Mouse (Mus musculus): Measurements from ENCODE around the gene Ada. TPM values are rescaled to one million over a fixed set of nuclear protein-coding genes. Genes with fewer than 3 reads are reported as not detected.
"Not testable (repeated sequence)": the region's sequence is repeated elsewhere in the genome, so short reads cannot be mapped to it uniquely, and the experiment has no call there.

Ada gene
- polyA plus RNA-seq, 1 experiment from 2014 or later: 8.2 TPM

GRCm38 (mm10) chr2:163696763-163697162 lies 53.3 kb downstream of the Ada start:
- ATAC-seq (ENCODE audit: low read depth): no peak; the same call in 1 of the 2 replicates
- H3K27me3 ChIP-seq (ENCODE audit: control insufficient read depth, insufficient read depth, low read depth, low read length): no peaks in the 10 kb centered on the region
- H3K9me3 ChIP-seq (ENCODE audit: control insufficient read depth, low read length): no peaks in the 10 kb centered on the region
- peak overlapping the region; percentile 32 for H3K27ac ChIP-seq (ENCODE audit: low read length)
- H3K36me3 ChIP-seq (ENCODE audit: control insufficient read depth, insufficient read depth, low read length): no peaks in the 10 kb centered on the region
- no peak overlapping the region for H3K4me2 ChIP-seq (ENCODE audit: low read depth, low read length)
- peaks cover 19% of the 10 kb centered on the region for H3K4me1 ChIP-seq (replicated peaks; ENCODE audit: control insufficient read depth, insufficient read depth, low read length)
- 43% methylated on average over 2 of the region's 2 CpGs for WGBS
- H3K4me3 ChIP-seq (ENCODE audit: low read length): no peak overlapping the region
- no peak overlapping the region for H3K9ac ChIP-seq (ENCODE audit: low read length)

GRCm38 (mm10) chr2:163693716-163694314 lies 56.2 kb downstream of the Ada start:
- Histone ChIP-seq H3K9me3 (ENCODE audit: control insufficient read depth, low read length) (no peaks in the 10 kb centered on the region), H3K4me3 (ENCODE audit: low read length) (peak overlapping the region; percentile 18), H3K36me3 (ENCODE audit: control insufficient read depth, insufficient read depth, low read length) (no peaks in the 10 kb centered on the region), H3K4me2 (ENCODE audit: low read depth, low read length) (peak overlapping the region; percentile 32), H3K9ac (ENCODE audit: low read length) (peak overlapping the region; percentile 48; the same call in 1 of the 2 replicates), H3K27me3 (ENCODE audit: control insufficient read depth, insufficient read depth, low read depth, low read length) (no peaks in the 10 kb centered on the region), H3K27ac (ENCODE audit: low read length) (peak overlapping the region; percentile 84), H3K4me1 (replicated peaks; ENCODE audit: control insufficient read depth, insufficient read depth, low read length) (peaks cover 19% of the 10 kb centered on the region)
- peak; percentile 58 for ATAC-seq (ENCODE audit: low read depth)
- WGBS: 45% methylated on average over 9 of the region's 9 CpGs

- Histone ChIP-seq H3K4me2 (ENCODE audit: low read depth, low read length) (no peak overlapping the region), H3K4me1 (replicated peaks; ENCODE audit: control insufficient read depth, insufficient read depth, low read length) (peaks cover 16% of the 10 kb centered on the region), H3K27me3 (ENCODE audit: control insufficient read depth, insufficient read depth, low read depth, low read length) (no peaks in the 10 kb centered on the region), H3K36me3 (ENCODE audit: control insufficient read depth, insufficient read depth, low read length) (no peaks in the 10 kb centered on the region), H3K9me3 (ENCODE audit: control insufficient read depth, low read length) (no peaks in the 10 kb centered on the region), H3K9ac (ENCODE audit: low read length) (no peak overlapping the region), H3K27ac (ENCODE audit: low read length) (peak overlapping the region; percentile 75), H3K4me3 (ENCODE audit: low read length) (no peak overlapping the region)
- 55% methylated on average over 3 of the region's 3 CpGs for WGBS
- ATAC-seq (ENCODE audit: low read depth): peak; percentile 4; the same call in 1 of the 2 replicates
Observed at GRCm38 (mm10) chr2:163692873-163693612, 57.0 kb downstream of the Ada start.

GRCm38 (mm10) chr2:163691846-163692605 lies 58.0 kb downstream of the Ada start:
- H3K36me3 ChIP-seq (ENCODE audit: control insufficient read depth, insufficient read depth, low read length): no peaks in the 10 kb centered on the region
- WGBS: 74% methylated on average over 6 of the region's 6 CpGs
- no peaks in the 10 kb centered on the region for H3K9me3 ChIP-seq (ENCODE audit: control insufficient read depth, low read length)
- no peak overlapping the region for H3K4me3 ChIP-seq (ENCODE audit: low read length)
- H3K9ac ChIP-seq (ENCODE audit: low read length): no peak overlapping the region
- no peak overlapping the region for H3K27ac ChIP-seq (ENCODE audit: low read length)
- no peaks in the 10 kb centered on the region for H3K27me3 ChIP-seq (ENCODE audit: control insufficient read depth, insufficient read depth, low read depth, low read length)
- peaks cover 13% of the 10 kb centered on the region; the same call in 1 of the 2 replicates for H3K4me1 ChIP-seq (replicated peaks; ENCODE audit: control insufficient read depth, insufficient read depth, low read length)
- H3K4me2 ChIP-seq (ENCODE audit: low read depth, low read length): no peak overlapping the region
- ATAC-seq (ENCODE audit: low read depth): no peak

- no peaks in the 10 kb centered on the region for H3K9me3 ChIP-seq (ENCODE audit: control insufficient read depth, low read length)
- H3K27ac ChIP-seq (ENCODE audit: low read length): 0 out of 2 replicates have a peak overlapping the region, but pooled peaks have one; percentile 7
- no peak overlapping the region for H3K4me3 ChIP-seq (ENCODE audit: low read length)
- H3K36me3 ChIP-seq (ENCODE audit: control insufficient read depth, insufficient read depth, low read length): no peaks in the 10 kb centered on the region
- WGBS: 67% methylated on average over 8 of the region's 8 CpGs
- peaks cover 26% of the 10 kb centered on the region for H3K4me1 ChIP-seq (replicated peaks; ENCODE audit: control insufficient read depth, insufficient read depth, low read length)
- H3K9ac ChIP-seq (ENCODE audit: low read length): no peak overlapping the region
- H3K4me2 ChIP-seq (ENCODE audit: low read depth, low read length): no peak overlapping the region
- no peaks in the 10 kb centered on the region for H3K27me3 ChIP-seq (ENCODE audit: control insufficient read depth, insufficient read depth, low read depth, low read length)
- ATAC-seq (ENCODE audit: low read depth): peak; percentile 39; the same call in 1 of the 2 replicates
Observed at GRCm38 (mm10) chr2:163690409-163691304, 59.4 kb downstream of the Ada start.

- Histone ChIP-seq H3K9me3 (ENCODE audit: control insufficient read depth, low read length) (no peaks in the 10 kb centered on the region), H3K4me1 (replicated peaks; ENCODE audit: control insufficient read depth, insufficient read depth, low read length) (peaks cover 32% of the 10 kb centered on the region), H3K27me3 (ENCODE audit: control insufficient read depth, insufficient read depth, low read depth, low read length) (no peaks in the 10 kb centered on the region), H3K9ac (ENCODE audit: low read length) (no peak overlapping the region), H3K36me3 (ENCODE audit: control insufficient read depth, insufficient read depth, low read length) (no peaks in the 10 kb centered on the region), H3K27ac (ENCODE audit: low read length) (0 out of 2 replicates have a peak overlapping the region, but pooled peaks have one; percentile 3), H3K4me2 (ENCODE audit: low read depth, low read length) (no peak overlapping the region), H3K4me3 (ENCODE audit: low read length) (no peak overlapping the region)
- no peak for ATAC-seq (ENCODE audit: low read depth)
- WGBS: 70% methylated on average over 3 of the region's 3 CpGs
Observed at GRCm38 (mm10) chr2:163689771-163690170, 60.3 kb downstream of the Ada start.

GRCm38 (mm10) chr2:163688377-163688776 lies 61.7 kb downstream of the Ada start:
- not testable (repeated sequence) for H3K27me3 ChIP-seq (ENCODE audit: control insufficient read depth, insufficient read depth, low read depth, low read length); H3K9me3 ChIP-seq (ENCODE audit: control insufficient read depth, low read length); ATAC-seq (ENCODE audit: low read depth); H3K4me3 ChIP-seq (ENCODE audit: low read length); H3K27ac ChIP-seq (ENCODE audit: low read length); H3K4me2 ChIP-seq (ENCODE audit: low read depth, low read length); H3K9ac ChIP-seq (ENCODE audit: low read length); H3K36me3 ChIP-seq (ENCODE audit: control insufficient read depth, insufficient read depth, low read length)
- H3K4me1 ChIP-seq (replicated peaks; ENCODE audit: control insufficient read depth, insufficient read depth, low read length): peaks cover 34% of the 10 kb centered on the region
- whole genome bisulfite sequencing: 93% methylated on average over 1 of the region's 1 CpGs

- Histone ChIP-seq H3K4me1 (replicated peaks; ENCODE audit: control insufficient read depth, insufficient read depth, low read length) (peaks cover 31% of the 10 kb centered on the region), H3K27me3 (ENCODE audit: control insufficient read depth, insufficient read depth, low read depth, low read length) (no peaks in the 10 kb centered on the region), H3K4me3 (ENCODE audit: low read length) (no peak overlapping the region), H3K9me3 (ENCODE audit: control insufficient read depth, low read length) (no peaks in the 10 kb centered on the region), H3K4me2 (ENCODE audit: low read depth, low read length) (no peak overlapping the region), H3K27ac (ENCODE audit: low read length) (no peak overlapping the region), H3K36me3 (ENCODE audit: control insufficient read depth, insufficient read depth, low read length) (no peaks in the 10 kb centered on the region), H3K9ac (ENCODE audit: low read length) (no peak overlapping the region)
- ATAC-seq (ENCODE audit: low read depth): no peak
- 53% methylated on average over 3 of the region's 3 CpGs for WGBS
Observed at GRCm38 (mm10) chr2:163686886-163687285, 63.2 kb downstream of the Ada start.

Measured in lung, embryonic 16.5 days (tissue).